Mouse (Mus musculus) kidney, adult 2 months (tissue): ENCODE measurements around the gene Top2a. TPM values are rescaled to one million over a fixed set of nuclear protein-coding genes. Genes with fewer than 3 reads are reported as not detected.
A peak's percentile ranks its signal among the peaks of the same experiment; 100 is the strongest.

Experiments used
- DNase-seq: peaks from one replicate; pipeline ENCODE4 v3.0.0; 2021
- H3K27ac ChIP-seq: fragments of 200-500 bp; 2 replicates; pipeline ENCODE4 v1.5.1; 2012; ENCODE audit warnings: low read depth, low read length, control low read depth, inconsistent platforms; ENCODE audit not compliant: insufficient read depth
- H3K27me3 ChIP-seq: fragments of 200-500 bp; replicated peaks from 2 replicates; pipeline ENCODE4 v1.6.1; 2012; ENCODE audit warnings: mild to moderate bottlenecking, moderate library complexity, low read length, inconsistent platforms; ENCODE audit not compliant: control insufficient read depth, insufficient read depth
- H3K36me3 ChIP-seq: fragments of 200-500 bp; 2 replicates; pipeline ENCODE4 v1.6.1; 2012; ENCODE audit warnings: mild to moderate bottlenecking, moderate library complexity, low read length, inconsistent platforms; ENCODE audit not compliant: control insufficient read depth, insufficient read depth
- H3K4me1 ChIP-seq: fragments of 200-500 bp; 2 replicates; pipeline ENCODE4 v1.6.1; 2011; ENCODE audit warnings: low read length; ENCODE audit not compliant: control insufficient read depth, insufficient read depth
- H3K4me3 ChIP-seq: fragments of 200-500 bp; 2 replicates; pipeline ENCODE4 v1.5.1; 2011; ENCODE audit warnings: mild to moderate bottlenecking, low read depth, low read length, control low read depth; ENCODE audit not compliant: insufficient read depth
- CTCF ChIP-seq: fragments of 200-500 bp; conservative IDR thresholded peaks from 2 replicates; pipeline ENCODE4 v1.5.1; 2011; ENCODE audit warnings: low read depth, mild to moderate bottlenecking, control low read depth, low read length, moderate library complexity, mixed read lengths; ENCODE audit not compliant: insufficient read depth, insufficient read length
- POLR2A ChIP-seq: fragments of 200-500 bp; IDR thresholded peaks from one replicate; pipeline ENCODE4 v1.6.1; 2011; ENCODE audit warnings: low read depth, low read length, control low read depth
- WGBS: fragments of 180-500 bp; shearing (Covaris S2); methylation state at CpG from one replicate; pipeline ENCODE4 v1.1.7; 2018; 5-methylcytosine and 5-hydroxymethylcytosine counted together
- polyA plus RNA-seq: library from polyadenylated mRNA; depleted of rRNA; stranded (reverse); fragments of >200 nt; gene quantifications from 2 replicates; pipeline ENCODE4 v1.2.3, GENCODE M21; 2012; rRNA removed

Top2a gene
- polyA plus RNA-seq, 1 experiment, result 0.72 TPM

DNA sequence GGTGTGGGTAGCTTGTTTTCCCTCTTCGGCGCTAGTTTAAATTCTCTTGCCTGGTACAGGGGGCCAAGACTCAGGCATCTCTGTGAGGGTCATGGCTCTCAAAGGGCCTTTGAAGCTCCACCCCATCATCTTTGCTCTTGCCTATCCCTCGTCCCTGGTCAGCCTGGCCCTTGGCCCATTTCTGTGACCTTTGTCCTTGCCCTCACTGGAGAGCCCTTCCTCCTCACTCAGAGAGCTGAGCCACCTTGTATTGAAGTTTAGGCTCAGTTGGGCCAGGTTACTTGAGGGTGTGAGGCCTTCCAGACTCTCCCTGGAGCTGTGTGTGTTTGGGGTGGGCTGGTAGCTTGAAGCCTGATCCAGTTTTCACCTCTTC lies 78.4 kb downstream of the Top2a start:
- TF ChIP-seq POLR2A, result no peak
- no peak for TF ChIP-seq CTCF
- Histone ChIP-seq H3K4me1 (peaks cover 61% of the 10 kb centered on the region), H3K36me3 (no peaks in the 10 kb centered on the region), H3K4me3 (no peak overlapping the region), H3K27ac (peak overlapping the region; percentile 43), H3K27me3 (no peaks in the 10 kb centered on the region)
- DNase-seq, result peak; percentile 97
- 24% methylated on average over 3 of the region's 3 CpGs for WGBS

DNA sequence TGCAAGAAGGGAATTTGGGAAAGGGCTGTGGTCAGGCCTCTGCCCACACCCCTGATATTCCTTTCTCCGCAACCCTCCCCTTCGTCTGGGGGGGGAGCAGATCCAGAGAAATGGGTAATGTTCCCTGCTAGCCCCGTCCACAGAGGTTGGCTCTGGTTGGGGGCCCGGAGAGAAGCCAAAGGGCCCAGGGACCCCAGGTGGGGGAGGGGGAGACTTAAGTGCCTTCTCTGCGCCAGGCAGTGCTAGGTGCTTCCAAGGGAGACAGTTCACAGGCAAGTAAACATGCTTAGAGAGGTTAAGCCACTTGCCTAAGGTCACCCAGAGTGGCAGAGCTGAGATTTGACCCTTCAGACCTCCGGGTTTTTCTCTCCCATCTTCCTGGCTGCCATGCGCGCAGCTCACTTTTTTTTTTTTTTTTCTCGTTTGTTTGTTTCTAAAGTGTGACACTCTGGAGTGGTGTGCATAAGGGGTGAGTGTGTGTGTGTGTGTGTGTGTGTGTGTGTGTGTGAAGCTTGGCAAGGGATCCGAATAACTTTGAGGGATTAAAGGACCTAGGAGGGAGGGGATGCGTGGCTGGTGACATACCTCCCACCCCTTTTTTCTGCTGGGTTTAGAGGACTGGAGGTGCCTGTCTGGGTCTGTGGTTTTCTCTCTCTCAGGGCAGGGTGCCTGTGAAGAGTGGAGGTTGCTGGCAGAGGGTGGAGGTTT lies 78.9 kb downstream of the Top2a start:
- H3K4me3 ChIP-seq, result no peak overlapping the region
- DNase-seq, result no peak
- H3K27me3 ChIP-seq, result no peaks in the 10 kb centered on the region
- peak overlapping the region; percentile 43 for H3K27ac ChIP-seq
- no peaks in the 10 kb centered on the region for H3K36me3 ChIP-seq
- TF ChIP-seq CTCF (no peak), POLR2A (no peak)
- WGBS, result 29% methylated on average over 11 of the region's 11 CpGs
- H3K4me1 ChIP-seq, result peaks cover 61% of the 10 kb centered on the region

DNA sequence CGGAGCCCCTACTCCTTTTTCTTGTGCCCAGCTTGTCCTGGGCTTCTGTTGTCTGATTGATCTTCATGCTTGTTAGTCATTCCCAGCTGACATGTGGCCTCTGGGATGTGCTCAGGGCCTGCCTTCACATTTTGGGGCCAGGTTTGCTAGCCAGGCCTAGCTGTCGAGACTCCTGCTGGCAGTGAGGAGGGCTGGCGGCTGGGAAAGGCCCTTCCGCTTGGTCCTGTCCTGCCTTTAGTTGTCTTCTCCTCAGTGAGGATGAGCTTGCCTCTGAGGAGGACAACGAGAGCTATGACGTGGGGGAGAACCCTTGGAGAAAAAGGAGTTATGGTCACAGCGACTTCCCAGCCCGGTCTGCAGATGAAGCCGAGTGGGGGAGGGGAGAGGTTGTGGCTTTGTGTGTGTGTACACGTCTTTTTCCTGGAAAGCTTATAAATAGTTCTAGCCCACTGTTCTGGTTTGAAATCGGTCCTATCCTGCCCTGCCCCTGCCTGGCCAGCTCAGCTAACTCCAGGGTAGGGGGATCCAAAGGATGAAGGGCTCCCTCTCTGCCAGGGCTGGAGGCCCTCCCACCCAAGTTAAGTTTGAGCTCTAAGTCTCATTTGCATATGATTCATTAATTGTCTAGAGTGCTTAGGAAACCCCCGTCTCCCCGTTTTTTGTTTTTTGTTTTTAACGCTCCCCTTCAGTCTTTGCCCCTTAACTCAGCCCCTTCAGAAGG lies 80.1 kb downstream of the Top2a start:
- H3K27me3 ChIP-seq, result no peaks in the 10 kb centered on the region
- H3K4me3 ChIP-seq, result no peak overlapping the region
- 36% methylated on average over 14 of the region's 14 CpGs for WGBS
- peak overlapping the region; percentile 47 for H3K27ac ChIP-seq
- H3K36me3 ChIP-seq, result no peaks in the 10 kb centered on the region
- H3K4me1 ChIP-seq, result peaks cover 62% of the 10 kb centered on the region
- peak; percentile 50 for DNase-seq
- TF ChIP-seq POLR2A (no peak), CTCF (no peak)

Other genes with a start within 250 kb of the Top2a start
- 140 and 155 TPM in 2 replicates for gene Nr1d1, start 248.9 kb downstream of the Top2a start, polyA plus RNA-seq
- 23.5 and 24.5 TPM in 2 replicates for gene Msl1, start 228.7 kb downstream of the Top2a start, polyA plus RNA-seq
- gene Casc3, start 219.3 kb downstream of the Top2a start, polyA plus RNA-seq, result 21.0 and 24.5 TPM in 2 replicates
- gene Rapgefl1, start 187.4 kb downstream of the Top2a start, polyA plus RNA-seq, result 4.2 and 4.7 TPM in 2 replicates
- 8.7 and 9.9 TPM in 2 replicates for gene Wipf2, start 160.6 kb downstream of the Top2a start, polyA plus RNA-seq
- gene Cdc6, start 116.4 kb downstream of the Top2a start, polyA plus RNA-seq, result 0.11 and 0.14 TPM in 2 replicates
- 18.0 and 19.6 TPM in 2 replicates for gene Rara, start 96.4 kb downstream of the Top2a start, polyA plus RNA-seq
- 0.34 and 0.57 TPM in 2 replicates for gene Gjd3, start 41.2 kb downstream of the Top2a start, polyA plus RNA-seq
- gene Igfbp4, start 17.1 kb upstream of the Top2a start, polyA plus RNA-seq, result 1,142 and 1,152 TPM in 2 replicates
- gene Tns4, start 65.1 kb upstream of the Top2a start, polyA plus RNA-seq, result 0.86 and 1.8 TPM in 2 replicates
- gene Ccr7, start 130.9 kb upstream of the Top2a start, polyA plus RNA-seq, result 1.1 and 11.2 TPM in 2 replicates
- gene Smarce1, start 206.8 kb upstream of the Top2a start, polyA plus RNA-seq, result 16.6 and 18.6 TPM in 2 replicates
- 0.42 and 0.47 TPM in 2 replicates for gene Krt222, start 219.9 kb upstream of the Top2a start, polyA plus RNA-seq